Mouse (Mus musculus) thymus, adult 2 months (tissue): ENCODE results near the gene Slc9a1.

ENCODE experiments used
- CTCF ChIP-seq: fragments of 200-500 bp; IDR thresholded peaks from 2 replicates; pipeline ENCODE4 v1.5.1; 2012; ENCODE audit warnings: mild to moderate bottlenecking, control low read depth, low read length, moderate library complexity, borderline replicate concordance; ENCODE audit not compliant: control insufficient read depth, poor library complexity, insufficient read depth; ENCODE audit errors: extremely low read depth
- POLR2A ChIP-seq: fragments of 200-500 bp; IDR thresholded peaks from 2 replicates; pipeline ENCODE4 v1.6.1; 2012; ENCODE audit warnings: mild to moderate bottlenecking, low read length, control low read depth, moderate library complexity; ENCODE audit not compliant: control insufficient read depth, poor library complexity, insufficient read depth; ENCODE audit errors: extremely low read depth

- no peak for TF ChIP-seq CTCF
- no peak for TF ChIP-seq POLR2A
Measured at GRCm38 (mm10) chr4:133390585-133390984, 21.1 kb downstream of the Slc9a1 start.
